Mouse (Mus musculus) kidney, postnatal 36 days (tissue): ENCODE measurements around the gene Vapb.
A peak's percentile ranks its signal among the peaks of the same experiment; 100 is the strongest.
"Not testable (repeated sequence)": the region's sequence is repeated elsewhere in the genome, so short reads cannot be mapped to it uniquely, and the experiment has no call there.

ENCODE experiments used
- DNase-seq, 2 experiments: peaks; one replicate each; pipeline ENCODE4 v3.0.0; 2021 to 2022; ENCODE audit warnings: mixed read lengths in 2 of 2

Gene Vapb

GRCm38 (mm10) chr2:173737222-173737989 lies at the start of gene Vapb:
Gene Vapb, plus strand, starts transcription at chr2:173737511.
- peak; percentile 99 to 100 for DNase-seq

GRCm38 (mm10) chr2:173689835-173690234 lies 47.5 kb upstream of the Vapb start:
- DNase-seq, result no peak

DNA sequence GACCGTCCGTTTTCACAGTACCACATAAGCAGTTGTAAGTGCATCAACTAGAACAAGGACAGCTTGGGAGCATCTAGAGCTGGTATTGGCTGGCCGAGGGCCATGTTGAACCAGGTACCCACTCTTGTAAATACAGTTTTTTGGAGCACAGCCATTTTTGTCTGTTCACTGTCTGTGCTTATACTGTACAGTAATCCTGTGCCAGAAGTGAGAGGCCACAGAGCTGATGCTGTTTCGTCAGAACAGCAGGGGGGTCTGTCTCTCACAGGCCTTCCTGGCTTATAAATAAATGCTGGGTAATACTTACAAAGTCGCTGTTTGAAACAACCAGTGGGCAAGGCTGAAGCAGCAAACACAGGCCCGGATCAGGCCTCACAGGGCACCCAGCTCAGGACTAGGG lies 45.6 kb upstream of the Vapb start:
- no peak for DNase-seq

DNA sequence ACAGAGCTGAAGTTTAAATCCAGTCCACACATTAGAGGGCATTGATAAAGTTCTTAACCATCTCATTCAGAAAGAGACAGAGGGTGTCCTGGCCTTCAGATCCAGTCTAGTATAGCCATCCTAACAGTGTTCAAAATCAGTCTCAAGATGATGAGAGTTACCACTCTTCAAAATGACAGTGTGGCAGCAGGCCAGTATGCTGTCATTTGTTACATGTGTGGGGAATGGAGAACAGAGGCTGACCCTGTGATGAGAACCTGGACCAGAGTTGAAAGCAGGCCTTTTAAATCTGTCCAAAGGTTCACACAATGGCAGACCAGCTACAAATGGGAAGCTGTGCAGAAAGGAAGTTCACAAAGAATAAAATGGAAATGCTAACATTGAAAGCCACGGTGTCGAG lies 44.6 kb upstream of the Vapb start:
- DNase-seq, result no peak

GRCm38 (mm10) chr2:173698850-173699249 lies 38.5 kb upstream of the Vapb start:
- DNase-seq, result no peak

GRCm38 (mm10) chr2:173702096-173702866 lies 35.0 kb upstream of the Vapb start:
- DNase-seq, result peak; percentile 37 to 70

GRCm38 (mm10) chr2:173702867-173703237 lies 34.5 kb upstream of the Vapb start:
- no peak for DNase-seq

DNA sequence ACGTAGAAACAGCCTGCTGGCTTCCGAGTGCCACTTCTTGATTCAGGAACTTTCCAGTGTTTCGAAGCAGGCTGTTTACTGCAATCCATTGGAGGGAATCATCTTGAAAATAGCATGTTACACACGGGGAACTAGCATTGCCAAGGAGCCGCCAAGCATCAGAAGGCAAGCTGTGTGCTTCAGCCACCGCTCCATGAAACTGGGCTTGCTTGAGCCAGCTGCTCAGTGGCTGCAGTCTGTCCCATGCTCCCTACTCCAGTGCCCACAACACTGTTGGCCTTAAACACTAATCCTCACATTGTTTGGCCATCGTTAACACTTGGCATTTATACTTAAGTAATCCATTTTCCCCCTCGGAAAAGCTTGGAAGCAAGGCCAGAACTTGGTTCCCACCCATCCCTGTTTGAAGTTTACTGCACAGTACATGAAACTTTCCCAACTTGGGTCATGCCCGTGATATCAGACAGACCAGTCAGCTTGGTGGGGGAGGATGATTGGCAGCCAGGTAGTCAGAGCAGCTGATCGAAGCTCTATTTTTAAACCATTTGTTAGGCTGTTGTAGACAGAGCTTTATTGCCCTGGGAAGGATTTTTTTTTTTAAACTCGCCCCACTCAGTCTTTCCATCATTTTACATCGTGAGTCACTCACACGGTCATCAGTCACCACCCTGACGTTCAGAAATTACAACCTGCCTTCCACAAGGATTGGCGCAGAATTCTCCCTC lies 31.3 kb upstream of the Vapb start:
- DNase-seq, result no peak

DNA sequence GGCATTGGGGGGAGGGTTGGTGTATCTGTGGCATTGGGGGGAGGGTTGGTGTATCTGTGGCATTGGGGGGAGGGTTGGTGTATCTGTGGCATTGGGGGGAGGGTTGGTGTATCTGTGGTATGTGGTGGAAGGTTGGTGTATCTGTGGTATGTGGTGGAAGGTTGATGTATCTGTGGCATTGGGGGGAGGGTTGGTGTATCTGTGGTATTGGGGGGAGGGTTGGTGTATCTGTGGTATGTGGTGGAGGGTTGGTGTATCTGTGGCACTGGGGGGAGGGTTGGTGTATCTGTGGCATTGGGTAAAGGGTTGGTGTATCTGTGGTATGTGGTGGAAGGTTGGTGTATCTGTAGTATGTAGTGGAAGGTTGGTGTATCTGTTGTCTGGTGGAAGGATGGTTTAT lies 29.7 kb upstream of the Vapb start:
- DNase-seq, result not testable (repeated sequence)

DNA sequence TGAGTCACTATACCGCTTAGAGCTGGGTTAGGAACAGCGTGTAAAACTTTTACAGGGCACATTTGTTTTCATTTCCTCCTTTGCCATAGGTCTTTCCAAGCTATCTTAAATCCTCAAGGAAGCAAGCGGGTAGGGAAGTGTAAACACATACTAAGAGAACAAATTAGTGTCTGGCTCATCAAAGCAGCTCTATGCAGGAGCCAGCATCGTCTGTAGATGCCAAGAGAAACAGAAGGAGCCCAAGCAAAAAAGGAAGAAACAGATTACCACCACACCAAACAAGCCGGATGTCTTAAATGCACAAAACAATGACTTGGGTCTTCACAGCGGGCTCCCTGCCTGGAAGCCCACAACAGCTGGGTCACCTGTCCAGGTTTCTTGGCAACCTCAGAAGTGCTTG lies 27.1 kb upstream of the Vapb start:
- DNase-seq, result no peak

- no peak for DNase-seq
These were observed 24.7 kb upstream of the Vapb start for GRCm38 (mm10) chr2:173712656-173713055.

DNA sequence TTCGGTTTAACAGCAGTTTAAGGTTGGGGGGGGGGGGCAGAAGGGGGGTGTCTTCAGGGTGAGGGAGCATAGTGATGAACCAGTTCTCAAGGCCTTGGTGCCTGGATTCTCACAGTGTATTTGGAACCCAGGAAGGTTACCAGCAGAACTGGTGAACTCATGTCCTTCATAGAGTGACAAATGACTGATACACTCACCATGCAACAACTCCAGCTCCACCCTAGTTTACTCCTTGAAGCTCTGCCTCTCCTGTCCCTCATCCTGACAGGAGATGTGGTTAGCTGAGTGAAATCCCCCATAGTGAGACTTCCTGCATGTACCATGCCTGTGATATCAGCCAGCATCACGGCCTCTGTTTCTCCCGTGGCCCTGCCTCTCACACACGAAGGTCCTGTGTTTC lies 24.1 kb upstream of the Vapb start:
- DNase-seq, result no peak

DNA sequence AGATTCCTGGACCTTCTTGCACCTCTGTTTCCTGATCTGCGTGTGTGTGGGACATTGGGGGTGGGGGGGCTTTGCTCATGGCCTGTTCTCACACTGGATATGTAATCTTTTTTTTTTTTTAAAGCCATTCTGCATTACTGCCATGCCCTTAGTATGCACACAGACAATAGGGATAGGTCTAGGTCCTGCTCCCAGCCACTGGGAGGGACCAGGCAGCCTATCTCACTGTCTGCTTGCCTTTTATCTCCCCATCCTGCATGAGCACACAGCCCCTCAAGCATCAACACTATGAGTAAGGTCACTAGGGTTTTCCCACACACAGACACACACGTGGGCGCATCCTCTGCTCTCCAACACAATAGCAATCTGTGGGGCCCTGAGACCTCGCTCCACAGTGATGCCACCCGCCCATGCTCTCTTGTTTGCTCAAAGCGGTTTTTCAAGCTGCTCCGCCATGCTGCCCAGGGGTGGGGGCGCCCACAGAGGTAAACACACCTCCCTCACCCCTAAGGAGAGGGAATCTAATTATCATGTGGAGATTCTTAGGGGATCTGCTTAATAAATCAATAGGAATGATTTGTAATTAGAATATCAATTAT lies 22.6 kb upstream of the Vapb start:
- DNase-seq, result no peak

GRCm38 (mm10) chr2:173716966-173717365 lies 20.3 kb upstream of the Vapb start:
- no peak for DNase-seq

DNA sequence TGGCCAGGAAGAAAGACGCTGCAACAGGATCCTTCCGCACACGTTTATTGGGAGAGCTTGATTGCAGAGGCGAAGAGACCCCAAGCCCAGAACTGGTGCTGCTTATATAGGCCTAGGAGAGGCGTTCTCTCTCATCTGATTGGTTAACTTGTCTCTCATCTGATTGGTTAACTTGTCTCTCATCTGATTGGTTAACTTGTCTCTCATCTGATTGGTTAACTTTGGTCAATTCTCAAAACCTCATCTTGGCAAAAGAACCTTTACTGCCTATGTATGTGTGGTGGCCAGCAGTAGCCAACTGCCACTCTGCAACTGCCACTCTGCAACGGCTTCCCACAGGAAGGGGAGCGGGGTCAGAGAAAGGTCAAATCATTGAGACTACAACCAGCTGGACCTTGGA lies 18.2 kb upstream of the Vapb start, which contains the start of gene 1700010B08Rik:
1700010B08Rik (plus strand) TSS at position 301 of the 400 bp plus-strand sequence.
- DNase-seq, result not testable (repeated sequence)

DNA sequence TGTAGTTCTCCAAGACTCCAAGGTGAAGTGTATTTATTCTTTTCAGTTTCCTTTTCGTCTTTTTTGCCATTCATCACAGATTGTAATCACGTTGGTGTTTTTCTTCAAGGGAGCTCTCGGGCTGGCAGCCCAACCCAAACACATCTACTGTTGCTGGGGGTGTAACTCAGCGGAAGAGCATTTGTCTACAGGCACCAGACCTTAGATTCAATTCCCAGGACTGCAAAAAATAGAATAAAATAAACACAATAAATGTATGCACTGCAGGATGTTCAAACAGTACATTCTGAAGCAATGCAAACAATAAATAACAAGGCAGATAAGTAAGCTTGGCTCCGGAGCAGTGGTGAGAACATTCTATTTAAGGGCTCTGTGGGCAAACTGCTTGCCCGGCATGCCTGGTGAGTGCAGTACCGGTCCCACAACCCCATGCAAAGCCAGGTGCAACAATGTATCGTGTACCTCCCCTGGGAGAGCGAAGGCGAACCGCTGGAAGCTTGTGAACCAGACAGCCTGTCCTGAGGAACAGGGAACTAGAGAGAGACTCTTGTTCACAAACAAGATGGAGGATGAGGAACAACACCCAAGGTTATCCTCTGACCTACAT lies 15.0 kb upstream of the Vapb start:
- no peak for DNase-seq

DNA sequence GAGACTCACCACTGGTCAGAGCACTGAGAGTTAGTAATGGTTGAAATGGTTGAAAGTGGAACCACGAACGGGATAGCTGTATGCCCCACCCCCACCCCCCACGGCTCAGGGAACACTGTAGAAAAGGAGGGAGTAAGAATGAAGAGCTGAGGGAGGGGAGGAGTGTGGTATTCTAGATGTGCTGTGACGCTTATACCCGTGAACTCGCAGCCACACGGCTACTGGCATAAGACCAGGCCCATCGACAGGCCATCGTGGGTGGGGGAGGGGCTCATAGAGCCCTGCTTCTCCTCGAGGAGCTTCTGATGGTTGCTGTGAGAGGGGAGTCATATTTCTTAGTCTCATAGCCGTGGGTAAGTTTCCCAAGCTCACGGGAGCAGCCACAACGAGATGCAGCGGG lies 12.9 kb upstream of the Vapb start:
- no peak for DNase-seq

GRCm38 (mm10) chr2:173724940-173725807 lies 12.1 kb upstream of the Vapb start:
- no peak for DNase-seq

DNA sequence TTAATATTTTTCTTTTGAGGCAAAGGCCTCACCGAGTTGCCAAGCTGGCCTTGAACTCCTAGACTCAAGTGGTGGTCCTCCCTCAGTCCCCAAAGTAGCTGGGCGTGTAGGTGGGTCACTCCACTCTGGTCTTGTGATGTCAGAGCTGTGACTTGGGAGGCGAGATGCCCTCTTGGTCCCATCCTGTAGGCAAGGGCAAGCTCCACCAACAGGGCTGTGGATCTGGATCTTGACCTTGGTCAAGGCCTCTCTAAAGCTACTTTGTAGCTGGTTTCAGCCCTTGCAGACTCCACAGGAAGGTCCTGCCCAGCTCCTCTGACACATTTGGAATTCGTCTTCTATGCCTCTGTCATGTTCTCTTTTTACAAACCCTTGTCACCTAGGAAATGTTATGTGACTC lies 11.5 kb upstream of the Vapb start:
- no peak for DNase-seq

DNA sequence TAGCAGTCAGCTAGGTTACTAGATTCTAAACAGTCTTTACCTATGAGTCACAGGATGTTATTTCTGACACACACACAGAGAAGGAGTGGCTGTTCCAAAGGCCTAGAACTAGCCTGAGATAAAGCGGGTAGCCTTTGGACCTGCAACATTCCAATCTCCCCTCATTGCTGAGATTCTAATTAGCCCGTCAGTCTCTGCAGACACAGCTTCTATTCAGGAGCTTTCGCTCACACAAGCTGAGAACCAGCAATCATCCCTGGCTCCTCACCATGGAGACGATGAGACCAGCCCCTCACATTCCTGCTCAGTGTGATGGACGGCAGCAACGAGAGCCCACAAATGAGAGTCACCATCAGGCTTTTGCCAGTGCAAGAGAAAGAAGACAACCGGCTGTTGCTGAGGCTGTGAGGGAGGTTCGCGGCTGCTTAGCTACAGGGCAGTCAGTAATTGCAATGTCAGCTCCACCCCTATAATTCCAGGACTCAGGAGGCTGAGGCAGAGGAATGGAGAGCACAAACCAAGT lies 6.8 kb upstream of the Vapb start:
- no peak for DNase-seq

GRCm38 (mm10) chr2:173734426-173734825 lies 2.9 kb upstream of the Vapb start:
- DNase-seq, result no peak
